Mouse (Mus musculus) WW6 (cell line): Measurements from ENCODE around the gene Tatdn3.

Experiments
- DNase-seq: peaks from one replicate; pipeline ENCODE4 v3.0.0-alpha.2; 2013; ENCODE audit warnings: low read depth, low spot score

The Tatdn3 gene

DNA sequence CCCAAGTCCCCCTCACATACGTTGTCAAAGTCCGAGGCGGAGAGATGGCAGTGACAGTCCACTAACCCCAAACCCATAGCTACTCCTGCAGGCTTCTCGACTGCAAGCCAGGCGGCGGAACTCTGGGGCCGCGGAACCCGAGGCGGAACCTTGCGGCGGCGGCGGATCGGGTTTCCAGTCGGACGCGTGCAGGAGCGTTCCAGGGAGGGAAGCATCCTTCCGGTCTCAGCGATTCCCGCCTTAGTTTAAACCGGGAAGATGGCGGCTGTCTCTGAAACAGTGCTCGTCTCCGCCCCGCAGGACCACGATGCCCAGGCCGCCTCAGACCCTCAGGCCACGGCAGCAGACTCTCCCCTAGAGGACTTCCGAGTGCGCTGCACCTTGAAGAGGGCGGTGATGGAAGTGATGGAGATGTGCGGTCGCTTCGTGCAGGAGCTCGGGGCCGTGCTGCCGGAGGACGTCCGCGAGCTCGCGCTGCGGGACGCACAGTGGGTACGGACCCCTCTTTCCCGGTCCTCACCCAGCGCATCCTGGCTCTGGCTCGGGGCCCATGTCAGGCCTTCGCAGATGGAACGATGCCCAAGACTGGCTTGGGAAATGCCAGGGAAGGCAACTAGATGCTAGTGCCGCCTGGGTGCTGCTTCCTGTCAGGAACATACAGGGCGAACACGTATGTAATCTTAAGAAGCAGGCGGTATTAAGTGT, at the start of gene Tatdn3, which contains the start of gene Nsl1:
Gene Tatdn3 (minus strand): TSS at position 152 of the 705 bp plus-strand sequence.
Gene Nsl1 (plus strand): TSS at position 232 of the 705 bp plus-strand sequence.
- DNase-seq, result peak; percentile 47

DNA sequence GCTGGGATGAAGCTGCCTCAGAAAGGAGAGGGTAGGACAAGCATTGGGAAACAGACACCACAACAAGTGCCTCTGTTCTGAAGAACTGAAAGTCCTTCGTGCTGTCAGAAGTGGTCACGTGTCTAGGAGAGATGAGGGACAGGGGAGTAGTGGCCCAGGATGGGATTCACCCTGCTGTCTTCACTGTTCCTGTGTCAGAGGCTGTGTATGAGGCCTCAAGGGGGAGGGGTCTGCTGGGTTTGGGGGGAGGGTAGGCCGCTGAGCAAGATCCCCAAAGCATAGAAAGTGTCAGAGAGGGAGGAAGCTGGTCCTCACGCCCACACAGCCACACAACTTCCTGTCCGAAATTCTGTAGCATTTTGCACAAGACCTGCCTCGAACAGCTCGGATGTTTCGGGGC, 48.4 kb upstream of the Tatdn3 start:
- DNase-seq, result no peak

DNA sequence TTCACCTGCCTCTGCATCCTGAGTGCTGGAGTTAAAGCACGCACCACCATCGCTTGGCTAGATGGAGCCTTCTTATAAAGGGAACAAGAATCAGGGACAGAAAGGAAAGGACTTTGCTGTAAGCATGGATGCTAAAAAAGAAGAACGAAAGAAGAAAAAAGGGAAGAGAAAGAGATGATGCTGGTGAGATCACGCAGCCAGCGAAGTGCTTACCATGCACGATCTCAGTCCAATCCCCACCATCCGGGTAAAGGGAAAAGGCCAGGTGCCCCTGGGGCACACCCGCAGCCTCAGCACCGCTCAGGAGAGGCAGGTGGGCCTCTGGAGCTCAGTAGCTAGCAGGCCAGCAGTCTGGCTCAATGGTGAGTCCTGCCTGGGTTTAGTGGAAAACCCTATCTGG, 47.2 kb upstream of the Tatdn3 start:
- DNase-seq, result no peak

DNA sequence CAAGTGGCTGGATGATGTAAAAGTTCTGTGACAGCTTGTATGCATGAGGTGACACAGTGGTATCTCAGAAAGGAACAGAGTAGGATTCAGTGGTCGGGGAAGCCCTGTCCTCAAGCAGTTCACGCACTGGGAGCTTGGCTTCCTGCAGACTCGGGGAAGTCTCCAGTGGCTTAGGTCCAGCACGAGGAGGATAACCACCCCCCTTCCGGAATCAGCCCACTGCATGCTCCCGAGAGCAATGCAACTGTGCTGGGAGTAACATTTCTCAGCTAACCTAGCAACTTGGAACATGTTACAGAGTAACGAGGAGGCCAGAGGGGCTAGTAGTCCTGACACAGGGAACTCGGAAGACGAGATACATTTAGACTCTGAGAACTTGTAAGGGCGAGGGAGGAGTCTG, 44.6 kb upstream of the Tatdn3 start:
- DNase-seq, result no peak

DNA sequence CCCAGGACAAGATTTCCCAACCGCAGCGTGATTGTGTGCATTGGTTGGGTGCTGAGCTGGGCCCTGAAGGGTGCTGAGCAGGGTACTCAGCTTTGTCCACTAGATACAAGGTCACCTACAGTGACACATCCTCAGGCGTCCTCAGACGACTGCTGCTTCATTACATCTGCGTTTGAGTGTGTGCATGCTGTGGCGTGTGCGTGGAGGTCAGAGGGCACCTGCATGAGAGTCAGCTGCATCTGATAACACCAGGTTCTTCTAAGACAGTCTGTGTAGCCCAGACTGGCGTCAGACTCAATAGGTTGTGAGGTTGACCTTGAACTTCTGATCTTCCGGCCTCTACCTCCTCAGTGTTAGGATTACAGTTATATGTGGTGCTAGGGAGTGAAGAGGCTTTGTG, 42.5 kb upstream of the Tatdn3 start:
- DNase-seq, result no peak

DNA sequence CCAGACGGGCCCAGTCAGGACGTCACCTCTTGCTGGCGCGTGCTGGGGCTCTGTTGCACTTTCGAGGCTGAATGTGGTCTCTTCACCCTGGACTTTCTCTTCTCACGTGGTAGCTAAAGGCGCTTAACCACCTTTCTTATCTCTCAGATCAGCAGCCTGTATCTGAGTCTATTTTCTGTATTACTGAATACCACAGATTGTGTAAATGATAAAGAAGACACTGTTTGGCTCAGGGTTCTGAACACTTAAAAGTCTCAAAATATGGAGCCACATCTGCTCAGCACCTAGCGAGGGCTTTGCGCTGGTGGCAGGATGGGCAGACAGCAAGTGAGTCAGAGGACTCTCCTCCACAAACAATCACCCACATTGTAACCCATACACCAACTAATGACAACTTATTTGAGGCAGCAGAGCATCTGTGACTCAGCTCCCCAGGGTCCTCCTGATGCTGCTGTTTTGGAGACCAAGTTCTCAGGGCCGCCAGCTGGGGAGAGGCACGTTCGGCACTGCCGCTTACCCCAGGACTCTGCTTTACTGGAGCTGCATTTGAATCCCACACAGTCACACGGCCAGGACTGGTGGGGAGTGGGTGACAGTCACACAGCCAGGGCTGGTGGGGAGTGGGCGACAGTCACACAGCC, 40.1 kb upstream of the Tatdn3 start:
- DNase-seq, result no peak

DNA sequence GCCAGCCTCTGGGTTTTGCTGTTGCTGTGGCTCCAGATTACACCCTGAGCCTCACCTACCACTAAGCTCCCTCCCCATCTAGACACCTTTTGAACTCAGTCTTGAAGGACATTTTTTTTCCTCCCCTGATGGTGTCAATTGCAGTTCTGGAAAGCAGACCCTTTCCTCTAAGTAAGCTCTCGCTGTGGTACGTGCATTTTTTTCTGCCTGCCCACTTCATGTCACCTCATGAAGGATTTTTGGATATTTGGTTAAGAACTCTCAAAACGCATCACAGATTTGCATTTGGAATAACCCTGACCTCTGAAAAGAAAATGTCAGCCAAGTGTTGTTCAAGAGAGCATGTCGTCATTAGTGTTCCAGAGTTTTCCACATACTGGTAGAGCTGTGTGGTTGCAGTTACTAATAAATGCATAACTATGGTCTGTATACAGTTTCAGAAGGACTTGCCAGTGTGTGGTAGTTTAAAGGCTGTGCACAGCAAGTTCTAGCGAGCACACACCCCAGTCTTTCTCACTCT, 37.1 kb upstream of the Tatdn3 start:
- DNase-seq, result no peak

DNA sequence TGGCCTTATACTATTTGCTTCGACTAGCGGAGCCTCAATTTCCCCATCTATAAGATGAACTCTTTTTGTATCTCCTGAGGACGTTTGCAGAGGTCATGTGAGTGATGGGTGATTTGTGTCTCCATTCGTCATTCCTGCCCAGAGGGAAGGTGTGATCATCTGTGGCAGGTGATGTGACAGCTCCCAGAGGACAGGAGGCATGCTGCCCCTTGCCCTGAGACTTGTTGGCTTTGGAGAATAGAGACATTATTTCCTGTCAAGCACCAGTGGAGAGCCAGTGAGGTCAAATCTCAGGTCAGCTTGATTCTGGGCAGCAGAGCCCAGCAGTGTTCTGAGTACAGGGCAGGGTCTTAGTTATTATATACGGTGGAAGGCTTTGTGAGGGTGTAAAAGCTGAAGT, 36.4 kb upstream of the Tatdn3 start:
- DNase-seq, result no peak

DNA sequence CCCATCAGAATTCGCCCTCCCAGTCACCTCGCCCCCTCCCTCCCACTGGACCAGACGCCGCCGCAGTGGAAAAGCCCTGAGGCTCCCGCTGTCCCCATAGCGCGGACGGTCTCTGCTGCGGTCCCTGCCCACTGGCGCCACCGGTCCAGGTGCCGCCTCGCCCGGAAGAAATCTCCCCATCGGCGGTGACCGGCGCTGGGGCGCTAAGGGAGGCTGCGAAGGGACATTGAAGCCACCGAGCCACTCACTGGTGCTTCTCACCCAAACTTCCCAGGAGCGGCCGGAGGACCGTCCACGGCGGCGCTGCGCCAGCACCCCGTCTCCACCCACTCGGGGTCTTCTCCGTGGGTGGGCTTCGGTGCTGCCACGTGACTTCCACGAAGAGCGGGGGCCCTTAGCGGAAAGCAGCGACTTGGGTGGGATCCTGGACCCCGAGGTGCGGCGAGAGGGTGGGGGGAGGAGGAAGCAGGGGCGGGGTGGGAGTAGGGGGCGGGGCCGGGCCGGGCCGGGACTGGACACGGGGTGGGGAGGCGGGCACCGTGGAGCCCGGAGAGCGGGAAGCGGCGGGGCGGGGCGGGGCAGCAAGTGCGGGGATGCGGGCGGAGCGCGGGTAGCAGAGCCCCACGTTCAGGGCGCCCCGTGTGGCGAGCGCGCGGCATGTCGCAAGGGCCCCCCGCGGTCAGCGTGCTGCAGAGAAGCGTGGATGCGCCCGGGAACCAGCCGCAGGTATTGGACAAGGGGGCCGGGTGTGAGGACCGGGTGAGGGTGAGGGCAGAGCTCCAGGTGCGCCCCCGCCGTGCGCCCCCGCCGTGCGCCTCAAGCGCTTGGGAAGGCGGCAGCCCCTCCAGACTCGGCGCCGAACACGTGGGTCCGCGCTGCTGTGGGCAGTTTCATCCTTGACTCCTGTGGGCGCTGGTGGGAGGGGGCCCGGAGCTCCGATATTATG, 35.3 kb upstream of the Tatdn3 start, which contains the start of gene Batf3:
Gene Batf3 (plus strand): TSS at position 46 of the 946 bp plus-strand sequence.
- DNase-seq, result no peak

DNA sequence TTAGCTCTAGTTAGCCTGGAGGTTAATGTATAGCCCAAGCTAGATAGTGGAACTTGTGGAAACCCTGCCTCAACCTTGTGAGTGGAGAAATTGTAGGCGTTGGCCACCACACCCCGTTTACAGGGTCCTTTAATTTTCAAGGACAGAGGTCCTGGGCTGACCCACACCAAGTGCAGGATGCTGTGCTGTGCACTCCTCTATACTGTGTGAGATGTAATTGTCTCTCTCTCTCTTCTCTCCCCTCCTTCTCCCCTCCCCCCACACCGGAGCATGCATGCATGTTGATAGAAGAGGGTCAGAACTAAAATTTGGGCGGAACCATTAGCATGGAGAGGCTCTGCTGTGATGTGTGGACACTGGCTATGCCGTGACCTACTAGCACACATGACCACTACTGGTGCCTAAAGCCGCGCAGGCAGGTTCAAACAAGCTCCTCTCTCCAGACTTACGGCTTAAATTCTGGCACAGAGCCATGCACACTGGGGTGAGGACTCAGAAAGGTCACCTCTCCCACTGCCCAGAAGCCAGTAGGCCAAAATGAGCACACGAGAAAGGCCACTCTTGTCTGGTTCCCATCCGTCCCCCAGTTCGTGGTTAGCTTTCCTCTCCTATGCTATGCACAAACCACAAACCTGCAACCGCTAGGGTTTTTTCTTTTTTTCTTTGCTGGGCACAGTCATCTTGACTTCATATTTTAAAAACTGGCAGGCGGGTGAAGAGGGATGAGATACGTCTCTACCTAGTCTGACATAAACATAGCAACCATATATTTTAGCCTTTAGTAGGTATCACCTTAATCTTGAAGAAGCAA, 34.3 kb upstream of the Tatdn3 start:
- no peak for DNase-seq

DNA sequence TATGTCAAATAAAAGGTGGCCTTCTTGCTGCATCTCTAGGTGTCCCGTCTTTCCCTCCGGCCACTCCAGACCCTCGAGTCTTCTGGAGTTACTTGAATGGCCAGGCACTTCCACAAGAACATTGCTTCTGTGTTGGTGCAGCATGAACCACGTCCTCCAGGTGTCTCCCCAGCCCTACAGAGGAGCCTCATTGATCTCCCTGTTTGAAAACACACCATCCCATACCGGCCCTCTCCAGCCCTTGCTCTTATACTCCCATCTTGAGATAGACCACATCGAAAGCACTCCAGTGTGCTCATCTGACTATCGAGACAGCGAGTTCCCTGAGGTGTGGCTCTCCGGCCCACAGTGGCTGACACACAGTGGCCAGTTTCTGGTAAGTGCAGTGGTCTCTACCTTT, 32.3 kb upstream of the Tatdn3 start:
- no peak for DNase-seq

DNA sequence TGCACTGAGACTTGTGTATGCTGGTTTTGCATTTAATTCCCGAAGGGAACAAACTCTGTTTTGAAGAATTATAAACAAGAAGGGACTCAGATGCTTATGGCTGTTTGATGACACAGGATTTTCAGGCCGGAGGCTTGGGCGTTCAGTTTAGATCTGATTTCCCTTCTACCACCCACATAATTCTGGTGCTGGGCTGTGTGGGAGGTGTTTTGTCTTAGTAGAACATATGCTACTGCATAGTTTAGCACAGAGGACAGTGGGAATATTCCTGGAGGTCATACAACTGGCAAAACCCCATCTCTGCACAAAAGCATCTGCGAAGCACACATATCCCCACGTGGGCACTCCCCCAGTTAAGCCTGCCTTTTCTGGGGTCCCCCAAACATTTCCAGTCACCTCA, 30.8 kb upstream of the Tatdn3 start:
- DNase-seq, result no peak

DNA sequence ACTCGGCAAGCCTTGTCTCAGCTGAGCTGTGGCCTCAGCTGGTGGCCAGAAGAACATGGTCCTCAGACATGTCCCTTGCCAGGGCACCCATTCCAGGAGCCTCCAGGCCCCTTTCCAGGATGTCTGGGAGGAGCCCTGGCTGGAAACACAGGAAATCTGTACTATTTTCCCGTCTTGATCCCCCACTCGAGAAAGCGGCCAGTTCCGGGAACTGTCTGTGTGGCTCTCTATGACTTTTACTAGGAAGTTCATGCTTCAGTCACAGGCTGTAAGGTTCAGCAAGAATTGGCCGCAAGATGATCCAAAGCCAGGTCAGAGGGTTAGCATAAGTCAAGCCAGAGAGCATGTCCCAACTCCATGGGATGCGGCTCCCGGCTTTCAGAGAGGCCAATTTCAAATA, 29.3 kb upstream of the Tatdn3 start:
- no peak for DNase-seq

DNA sequence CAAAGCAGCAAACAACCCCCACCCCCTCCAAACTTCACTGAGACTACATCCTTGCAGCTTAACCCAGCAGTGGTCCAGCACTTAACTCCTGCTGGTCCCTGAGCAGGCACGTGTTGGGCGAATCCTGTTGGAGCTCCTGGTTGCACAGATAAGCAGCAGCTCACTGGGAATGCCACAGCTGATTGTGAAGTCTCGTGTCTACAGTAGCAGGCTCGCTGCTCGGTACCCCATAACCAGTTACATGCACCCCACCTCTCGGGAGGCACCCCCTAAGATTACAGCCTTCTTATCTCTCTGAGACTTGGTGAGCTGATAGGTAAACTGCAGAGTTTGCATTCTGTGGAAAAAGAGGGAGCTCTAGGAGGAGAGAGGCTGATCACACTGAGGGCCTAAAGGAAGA, 26.6 kb upstream of the Tatdn3 start:
- no peak for DNase-seq

DNA sequence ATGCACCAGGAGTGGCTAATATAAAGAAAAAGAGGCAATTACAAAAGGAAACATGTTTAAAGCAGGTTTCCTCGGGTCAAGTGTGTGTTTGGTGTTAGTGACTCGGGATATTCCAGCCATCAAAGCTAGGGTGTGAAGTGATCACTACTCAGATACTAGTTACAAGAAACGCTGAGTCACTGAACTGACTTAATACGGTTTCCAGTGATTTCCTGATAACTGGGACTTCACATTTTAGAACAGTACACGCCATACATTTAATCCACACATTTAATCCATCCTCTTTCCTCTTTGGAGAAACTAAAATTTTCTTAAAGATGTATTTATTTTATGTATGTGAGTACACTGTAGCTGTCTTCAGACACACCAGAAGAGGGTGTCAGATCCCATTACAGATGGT, 25.2 kb upstream of the Tatdn3 start:
- DNase-seq, result no peak

DNA sequence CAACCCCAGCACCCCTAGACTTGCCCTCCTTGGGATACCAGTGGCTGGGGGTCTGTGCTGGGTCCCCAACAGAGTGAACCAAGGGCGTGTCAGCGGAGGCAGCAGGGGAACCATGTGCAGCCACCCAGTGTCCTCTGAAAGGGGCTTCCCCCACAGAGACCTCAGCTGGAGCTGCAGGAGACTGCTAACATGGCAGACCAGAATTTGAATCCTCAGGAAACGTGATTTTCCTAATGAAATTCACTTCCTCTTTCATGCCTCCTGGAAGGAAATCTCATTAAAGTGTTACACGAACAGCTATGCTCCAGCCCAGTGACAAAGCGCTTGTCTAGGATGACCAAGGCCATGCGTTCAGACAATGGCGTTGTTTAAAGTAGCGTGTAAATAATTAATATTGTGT, 24.2 kb upstream of the Tatdn3 start:
- DNase-seq, result no peak

DNA sequence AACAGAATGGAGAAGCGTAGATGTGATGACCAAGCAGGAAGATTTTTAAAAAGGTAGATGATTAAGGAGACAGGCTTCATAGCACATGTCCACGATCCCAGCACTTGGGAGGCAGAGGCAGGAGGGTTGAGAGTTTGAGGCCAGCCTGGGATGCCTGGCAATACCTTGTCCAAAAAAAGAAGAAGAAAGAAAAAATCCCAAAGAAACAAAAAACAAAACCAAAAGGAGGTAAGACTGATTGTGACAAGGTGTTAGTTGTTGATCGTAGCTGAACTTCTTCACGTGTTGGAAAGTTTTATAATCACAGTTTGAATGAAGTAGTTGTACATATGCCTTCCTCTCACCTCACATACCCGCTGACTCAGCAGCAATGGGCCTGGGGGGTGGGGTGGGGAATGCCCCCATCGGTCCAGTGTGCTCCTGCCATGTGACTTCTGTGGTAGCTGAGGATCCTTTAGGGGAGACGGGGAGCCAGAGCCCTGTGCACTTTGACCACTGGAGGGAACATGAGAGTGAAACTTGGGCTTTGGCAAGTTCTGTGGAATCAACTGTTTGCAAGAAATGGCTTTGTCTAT, 23.7 kb upstream of the Tatdn3 start:
- DNase-seq, result no peak

DNA sequence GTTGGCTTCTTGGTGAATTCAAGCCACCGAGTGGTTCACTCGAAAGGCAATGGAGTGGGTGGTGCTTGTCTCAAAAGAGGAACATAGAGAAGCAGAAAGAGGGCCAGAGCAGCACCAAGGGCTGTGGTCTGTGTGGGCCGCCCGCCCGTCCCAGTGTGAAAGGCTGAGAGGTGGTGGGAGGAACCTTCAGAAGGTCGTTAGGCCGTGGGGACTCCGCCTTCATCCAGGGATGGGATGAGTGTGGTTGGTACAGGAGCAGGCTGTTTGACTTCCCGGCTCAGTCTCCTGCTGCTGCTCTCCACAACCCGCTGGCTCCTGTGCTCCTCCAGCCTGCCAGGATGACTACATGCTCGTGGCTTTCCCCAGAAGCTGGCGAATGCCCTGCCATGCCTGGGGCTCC, 22.9 kb upstream of the Tatdn3 start:
- DNase-seq, result no peak

DNA sequence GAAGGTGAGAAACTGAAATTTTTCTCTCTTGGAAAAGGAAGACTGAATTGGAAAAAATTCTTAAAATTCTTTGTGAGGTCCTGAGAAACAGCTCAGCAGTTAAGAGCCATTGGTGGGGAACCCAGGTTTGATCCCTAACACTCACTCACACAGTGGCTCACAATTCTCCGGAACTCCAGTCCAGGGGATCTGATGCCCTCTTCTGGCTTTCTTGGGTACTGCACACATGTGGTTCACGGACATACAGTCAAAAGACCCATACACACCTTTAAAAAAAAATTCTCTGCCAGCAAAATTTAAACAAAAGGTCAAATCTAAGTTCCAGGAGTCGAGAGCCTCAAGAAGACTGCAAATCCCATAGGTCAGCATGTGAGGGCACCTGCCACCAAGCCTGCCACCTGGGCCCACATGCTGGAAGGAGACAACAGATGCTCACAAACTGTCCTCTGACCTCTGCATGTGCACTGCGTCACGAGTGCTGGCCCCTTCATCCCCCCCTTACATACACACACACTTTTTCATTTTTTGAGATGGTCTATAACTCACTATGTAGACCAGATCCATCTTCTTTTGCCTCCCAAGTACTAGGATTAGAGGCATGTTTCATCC, 22.3 kb upstream of the Tatdn3 start:
- no peak for DNase-seq

DNA sequence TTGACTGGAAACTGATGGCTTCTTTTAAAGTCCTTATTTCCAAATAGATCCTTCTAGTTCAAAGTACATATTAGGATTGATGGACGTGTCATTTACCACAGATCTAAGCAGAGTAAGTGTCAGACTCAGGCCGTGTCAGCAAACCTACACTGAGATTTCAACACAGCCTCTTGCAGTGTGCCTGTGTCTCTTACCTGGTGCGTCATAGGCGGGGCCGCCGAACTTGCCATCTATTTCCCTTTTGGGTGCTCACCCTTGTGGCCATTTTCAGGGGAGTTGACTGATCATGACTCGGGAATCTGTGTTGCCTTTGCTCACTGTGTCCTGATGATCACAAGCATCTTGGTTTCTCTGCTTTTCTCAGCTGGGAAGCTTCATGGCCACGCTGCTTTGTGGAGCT, 20.5 kb upstream of the Tatdn3 start:
- DNase-seq, result no peak
